Mouse (Mus musculus) heart, adult 2 months (tissue): ENCODE results near the gene Col4a1. TPM values are rescaled to one million over a fixed set of nuclear protein-coding genes. Genes with fewer than 3 reads are reported as not detected.
A peak's percentile ranks its signal among the peaks of the same experiment; 100 is the strongest.

ENCODE experiments used
- DNase-seq, 2 experiments: peaks; one replicate each; pipeline ENCODE4 v3.0.0; 2021
- H3K27ac ChIP-seq: fragments of 200-600 bp; 2 replicates; pipeline ENCODE4 v1.8.1; 2022
- H3K27me3 ChIP-seq: fragments of 200-500 bp; 2 replicates; pipeline ENCODE4 v1.6.1; 2012; ENCODE audit warnings: mild to moderate bottlenecking, low read length, inconsistent platforms, mixed read lengths; ENCODE audit not compliant: control insufficient read depth, insufficient read depth
- H3K36me3 ChIP-seq: fragments of 200-500 bp; 2 replicates; pipeline ENCODE4 v1.6.1; 2012; ENCODE audit warnings: low read length, inconsistent platforms; ENCODE audit not compliant: control insufficient read depth, insufficient read depth
- H3K4me1 ChIP-seq: fragments of 200-500 bp; 2 replicates; pipeline ENCODE4 v1.6.1; 2011; ENCODE audit warnings: low read length; ENCODE audit not compliant: control insufficient read depth, insufficient read depth
- H3K4me3 ChIP-seq: fragments of 200-600 bp; 2 replicates; pipeline ENCODE4 v1.8.1; 2022
- H3K79me2 ChIP-seq: fragments of 200-500 bp; replicated peaks from 2 replicates; pipeline ENCODE4 v1.6.1; 2012; ENCODE audit warnings: mild to moderate bottlenecking, inconsistent platforms, low read length, moderate library complexity, mixed read lengths; ENCODE audit not compliant: control insufficient read depth, insufficient read depth
- H3K9ac ChIP-seq: fragments of 200-500 bp; 2 replicates; pipeline ENCODE4 v1.6.1; 2012; ENCODE audit warnings: low read depth, mild to moderate bottlenecking, control low read depth, inconsistent platforms, low read length, mixed read lengths
- CTCF ChIP-seq: fragments of 200-600 bp; IDR thresholded peaks from 2 replicates; pipeline ENCODE4 v1.8.1; 2022; ENCODE audit warnings: antibody characterized with exemption, mild to moderate bottlenecking, moderate library complexity
- EP300 ChIP-seq: fragments of 200-500 bp; IDR thresholded peaks from 2 replicates; pipeline ENCODE4 v1.6.1; 2011; ENCODE audit warnings: low read depth, low read length, control low read depth; ENCODE audit not compliant: insufficient read depth
- POLR2A ChIP-seq: fragments of 200-500 bp; IDR thresholded peaks from 2 replicates; pipeline ENCODE4 v1.6.1; 2011; ENCODE audit warnings: mild to moderate bottlenecking, low read depth, low read length, control low read depth; ENCODE audit not compliant: insufficient read depth
- WGBS: fragments of 180-500 bp; shearing (Covaris S2); methylation state at CpG from one replicate; pipeline ENCODE4 v1.1.7; 2018; 5-methylcytosine and 5-hydroxymethylcytosine counted together
- intact Hi-C: fragments of 180-260 bp; cut with DNase I; formaldehyde crosslinking; loops from one replicate; pipeline ENCODE4 v1.15.1; 2025
- polyA plus RNA-seq: library from polyadenylated mRNA; depleted of rRNA; stranded (reverse); fragments of >200 nt; gene quantifications from 2 replicates; pipeline ENCODE4 v1.2.3, GENCODE M21; 2012
- total RNA-seq, 2 experiments: library from RNA; stranded (reverse); gene quantifications; 2 replicates each; pipeline ENCODE4 v1.2.3; 2021

The Col4a1 gene
- total and polyA plus RNA-seq, 3 experiments = 221 to 311 (median 258) TPM

GRCm38 (mm10) chr8:11192719-11193324 is 119.8 kb downstream of the Col4a1 start:
- 42% methylated on average over 12 of the region's 12 CpGs for WGBS
- Histone ChIP-seq H3K4me3 (no peak overlapping the region), H3K79me2 (no peaks in the 10 kb centered on the region), H3K4me1 (peaks cover 2% of the 10 kb centered on the region; the same call in 1 of the 2 replicates), H3K27me3 (no peaks in the 10 kb centered on the region), H3K9ac (no peak overlapping the region), H3K27ac (no peak overlapping the region), H3K36me3 (no peaks in the 10 kb centered on the region)
- intact Hi-C loops = no loop called here
- DNase-seq = no peak
- TF ChIP-seq EP300 = no peak
- no peak for TF ChIP-seq POLR2A
- TF ChIP-seq CTCF = no peak

GRCm38 (mm10) chr8:11187581-11188271 is 124.9 kb downstream of the Col4a1 start:
- Histone ChIP-seq H3K79me2 (no peaks in the 10 kb centered on the region), H3K4me3 (peak overlapping the region; percentile 36), H3K4me1 (peaks cover 3% of the 10 kb centered on the region; the same call in 1 of the 2 replicates), H3K27me3 (no peaks in the 10 kb centered on the region), H3K9ac (no peak overlapping the region), H3K36me3 (no peaks in the 10 kb centered on the region), H3K27ac (no peak overlapping the region)
- 3% methylated on average over 46 of the region's 46 CpGs for WGBS
- intact Hi-C loops = loop anchor here (1.0 to 5.0 kb wide), 4 partner anchors 175 to 773 kb away; no protein-coding TSS in a partner anchor
- TF ChIP-seq POLR2A = no peak
- TF ChIP-seq EP300 = peak; percentile 54; the same call in 1 of the 2 replicates
- TF ChIP-seq CTCF = no peak; the same call in 1 of the 2 replicates
- peak; percentile 58 to 69 for DNase-seq

- Histone ChIP-seq H3K27ac (no peak overlapping the region), H3K4me3 (no peak overlapping the region), H3K79me2 (no peaks in the 10 kb centered on the region), H3K27me3 (no peaks in the 10 kb centered on the region), H3K4me1 (peaks cover 3% of the 10 kb centered on the region; the same call in 1 of the 2 replicates), H3K9ac (no peak overlapping the region), H3K36me3 (no peaks in the 10 kb centered on the region)
- intact Hi-C loops = loop anchor here (2.0 to 5.0 kb wide), 2 partner anchors 174 to 772 kb away; no protein-coding TSS in a partner anchor
- 20% methylated on average over 4 of the region's 4 CpGs for WGBS
- no peak for TF ChIP-seq POLR2A
- DNase-seq = no peak
Observed at GRCm38 (mm10) chr8:11186456-11186855, 126.2 kb downstream of the Col4a1 start.

GRCm38 (mm10) chr8:11185672-11186071 is 127.0 kb downstream of the Col4a1 start:
- Histone ChIP-seq H3K27ac (no peak overlapping the region), H3K36me3 (no peaks in the 10 kb centered on the region), H3K79me2 (no peaks in the 10 kb centered on the region), H3K9ac (no peak overlapping the region), H3K4me3 (no peak overlapping the region), H3K4me1 (peaks cover 3% of the 10 kb centered on the region; the same call in 1 of the 2 replicates), H3K27me3 (no peaks in the 10 kb centered on the region)
- intact Hi-C loops = loop anchor here (2.0 to 5.0 kb wide), 2 partner anchors 173 to 771 kb away; no protein-coding TSS in a partner anchor
- whole genome bisulfite sequencing = 98% methylated on average over 2 of the region's 2 CpGs
- DNase-seq = no peak
- no peak for TF ChIP-seq CTCF
- TF ChIP-seq POLR2A = no peak
- TF ChIP-seq EP300 = no peak

- Histone ChIP-seq H3K4me3 (no peak overlapping the region), H3K27me3 (no peaks in the 10 kb centered on the region), H3K27ac (peak overlapping the region; percentile 76), H3K9ac (0 out of 2 replicates have a peak overlapping the region, but pooled peaks have one; percentile 7), H3K4me1 (peaks cover 5% of the 10 kb centered on the region), H3K79me2 (no peaks in the 10 kb centered on the region), H3K36me3 (no peaks in the 10 kb centered on the region)
- intact Hi-C loops = no loop called here
- TF ChIP-seq CTCF (no peak), POLR2A (no peak), EP300 (peak; percentile 98)
- DNase-seq = peak; percentile 38 to 83
- WGBS = 14% methylated on average over 9 of the region's 9 CpGs
Observed at GRCm38 (mm10) chr8:11183611-11184031, 129.0 kb downstream of the Col4a1 start.

- WGBS = 77% methylated on average over 12 of the region's 12 CpGs
- H3K79me2 ChIP-seq = no peaks in the 10 kb centered on the region
- H3K36me3 ChIP-seq = no peaks in the 10 kb centered on the region
- no peak overlapping the region for H3K27ac ChIP-seq
- intact Hi-C loops = no loop called here
- no peak for DNase-seq
- peaks cover 5% of the 10 kb centered on the region for H3K4me1 ChIP-seq
- TF ChIP-seq EP300 (no peak), CTCF (no peak)
- no peaks in the 10 kb centered on the region for H3K27me3 ChIP-seq
- no peak overlapping the region for H3K4me3 ChIP-seq
- H3K9ac ChIP-seq = no peak overlapping the region
Observed at GRCm38 (mm10) chr8:11182606-11183005, 130.0 kb downstream of the Col4a1 start.
